ENCODE assay signal across 8 mouse cellular contexts in genomic region chr14:30353291-30354126, GRCm38 (mm10).
DNase-seq lines count a peak whose midpoint lies in the region; ATAC-seq and TF ChIP-seq lines count a peak whose summit lies in the region.

No protein-coding gene starts in this region.

- intact Hi-C loops in heart, postnatal 14 days (cut with DNase I): loop anchor here (5.0 kb wide), 1 partner anchor 216 kb away; no protein-coding TSS in a partner anchor

- H3K36me3 ChIP-seq in liver, adult 2 months (ENCODE audit: control insufficient read depth, insufficient read depth, low read length): no peaks in the 10 kb centered on the region
- H3K36me3 ChIP-seq in liver, embryonic 14.5 days (replicated peaks; ENCODE audit: control insufficient read depth, insufficient read depth, low read depth): no peaks in the 10 kb centered on the region

- H3K27ac ChIP-seq in liver, adult 2 months (replicated peaks; ENCODE audit: insufficient read depth, low read depth, low read length): no peak overlapping the region
- H3K27ac ChIP-seq in liver, embryonic 14.5 days: no peak overlapping the region

- no peak for ATAC-seq in liver, embryonic 14.5 days (ENCODE audit: insufficient read depth)

- WGBS in liver, adult 2 months: 11% methylated on average over 112 of the region's 114 CpGs
- whole genome bisulfite sequencing in liver, embryonic 14.5 days (ENCODE audit: insufficient replicate concordance): under 1% methylated on average over 97 of the region's 114 CpGs

- H3K9me3 ChIP-seq in liver, embryonic 14.5 days (ENCODE audit: control insufficient read depth, low read length): no peaks in the 10 kb centered on the region

- 0 out of 2 replicates have a peak, but pooled peaks cover 2% of the 10 kb centered on the region for H3K4me1 ChIP-seq in liver, adult 2 months (ENCODE audit: control insufficient read depth, insufficient read depth, low read length)
- H3K4me1 ChIP-seq in liver, embryonic 14.5 days (replicated peaks; ENCODE audit: control insufficient read depth in 2 of 2, insufficient read depth in 2 of 2, low read length in 1 of 2): no peaks in the 10 kb centered on the region

- H3K9ac ChIP-seq in liver, adult 2 months (ENCODE audit: low read depth, low read length): peak overlapping the region; percentile 79
- H3K9ac ChIP-seq in liver, embryonic 14.5 days (replicated peaks): no peak overlapping the region

- TF ChIP-seq CTCF in liver, adult 2 months (IDR thresholded peaks at IDR 0.05; ENCODE audit: low read depth, low read length): no peak
- no peak for TF ChIP-seq CTCF in liver, embryonic 14.5 days (IDR thresholded peaks at IDR 0.05; ENCODE audit: low read depth)

- TF ChIP-seq EP300 in liver, embryonic 14.5 days (IDR thresholded peaks at IDR 0.05; ENCODE audit: low read depth): no peak

- no peaks in the 10 kb centered on the region for H3K79me2 ChIP-seq in liver, adult 2 months (ENCODE audit: control insufficient read depth, insufficient read depth, low read length)

- no peak for DNase-seq in liver, adult 2 months (ENCODE audit: extremely low read depth, low read depth, low spot score)
- DNase-seq in liver: no peak
- DNase-seq in adrenal gland, adult 2 months: peak; percentile 35
- DNase-seq in embryo, embryonic 10 days (ENCODE audit: low spot score): peak; percentile 30
- peak; percentile 34 to 43 for DNase-seq in heart, postnatal 14 days
- DNase-seq in liver, embryonic 14.5 days (ENCODE audit: low read depth in 3 of 3, low spot score in 3 of 3): no peak
- peak; percentile 38 for DNase-seq in ovary, postnatal 36 days (ENCODE audit: low spot score)
- no peak for DNase-seq in spleen, adult 12 weeks (ENCODE audit: low spot score)

- H3K4me2 ChIP-seq in liver, embryonic 14.5 days (ENCODE audit: low read depth): peak overlapping the region; percentile 52

- TF ChIP-seq POLR2A in liver, adult 2 months (IDR thresholded peaks at IDR 0.05; ENCODE audit: extremely low read depth, insufficient read depth, low read length): no peak

- peaks cover 2% of the 10 kb centered on the region; the same call in 1 of the 2 replicates for H3K27me3 ChIP-seq in liver, adult 2 months (ENCODE audit: control insufficient read depth, insufficient read depth, low read length)
- H3K27me3 ChIP-seq in liver, embryonic 14.5 days (ENCODE audit: control insufficient read depth, insufficient read depth, low read length): peaks cover 43% of the 10 kb centered on the region

- peak overlapping the region; percentile 58 for H3K4me3 ChIP-seq in liver, adult 2 months (ENCODE audit: insufficient read depth, low read depth, low read length)
- H3K4me3 ChIP-seq in liver, embryonic 14.5 days (ENCODE audit: insufficient read depth in 1 of 2, low read depth in 2 of 2, low read length in 2 of 2): peak overlapping the region; percentile 30 to 36

Comparison
In these comparisons a context has a peak if more than half of its experiments do, and no peak if none do; other contexts are left out.
1. DNase-seq: peak in adrenal gland, adult 2 months (single experiment), embryo, embryonic 10 days (single experiment), heart, postnatal 14 days (2 of 2) and ovary, postnatal 36 days (single experiment); none in liver, adult 2 months (single experiment), liver (single experiment), liver, embryonic 14.5 days (0 of 3) and spleen, adult 12 weeks (single experiment).